ENCODE assay signal across 29 mouse cellular contexts in the genomic region with DNA sequence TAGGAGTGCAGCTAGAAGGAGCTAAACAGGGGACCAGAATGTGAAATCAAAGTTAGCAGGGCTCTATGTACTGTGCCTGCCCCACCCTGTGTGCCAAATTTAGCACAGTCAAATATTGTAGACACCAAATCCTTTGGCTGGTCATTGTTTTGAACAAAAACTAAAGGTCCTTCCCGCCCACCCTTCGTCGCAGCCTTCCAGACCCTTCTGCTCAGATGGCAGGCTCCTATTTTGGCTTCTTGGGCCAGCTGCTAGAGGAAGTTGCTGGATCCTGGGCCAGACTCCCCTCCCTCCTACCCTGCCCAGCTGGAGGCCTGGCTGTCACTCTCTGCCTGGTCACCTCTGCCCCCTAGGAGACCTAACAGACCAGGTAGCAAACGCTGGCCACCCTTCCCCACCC. TPM values are rescaled to one million over a fixed set of nuclear protein-coding genes. Genes with fewer than 3 reads are reported as not detected.
DNase-seq lines count a peak whose midpoint lies in the region; ATAC-seq and TF ChIP-seq lines count a peak whose summit lies in the region.
"Had no signal": no experiment of that assay in that cellular context is flagged by ENCODE, and none has a peak within 500 bp of the region (broad histone marks: within the 10 kb centered on the region; RNA-seq: fewer than 3 reads in every experiment).

No protein-coding gene starts in this region.

- no peaks in the 10 kb centered on the region for H3K9me3 ChIP-seq in limb, embryonic 13.5 days
- H3K9me3 ChIP-seq: embryonic facial prominence, embryonic 13.5 days; limb, embryonic 12.5 days; lung, embryonic 15.5 days; megakaryocyte, embryonic 14.5 days; midbrain, embryonic 12.5 days; neural tube, embryonic 13.5 days had no signal

- intact Hi-C loops in heart, adult 2 months (cut with DNase I), result loop anchor here (2.0 kb wide), 1 partner anchor 16 kb away; no protein-coding TSS in a partner anchor

- H3K27me3 ChIP-seq in heart, adult 2 months (ENCODE audit: control insufficient read depth, insufficient read depth, low read length), result no peaks in the 10 kb centered on the region
- no peaks in the 10 kb centered on the region for H3K27me3 ChIP-seq in kidney, adult 2 months (replicated peaks; ENCODE audit: control insufficient read depth, insufficient read depth, low read length)
- H3K27me3 ChIP-seq in limb, embryonic 13.5 days, result no peaks in the 10 kb centered on the region
- H3K27me3 ChIP-seq: embryonic facial prominence, embryonic 13.5 days; limb, embryonic 12.5 days; lung, embryonic 15.5 days; neural tube, embryonic 13.5 days had no signal

- H3K27ac ChIP-seq in heart, adult 2 months, result peak overlapping the region; percentile 80
- no peak overlapping the region for H3K27ac ChIP-seq in kidney, adult 2 months (ENCODE audit: insufficient read depth, low read depth, low read length)
- 0 out of 2 replicates have a peak overlapping the region, but pooled peaks have one; percentile 16 for H3K27ac ChIP-seq in limb, embryonic 13.5 days
- H3K27ac ChIP-seq: embryonic facial prominence, embryonic 13.5 days; limb, embryonic 12.5 days; lung, embryonic 15.5 days; midbrain, embryonic 12.5 days; neural tube, embryonic 13.5 days had no signal

- H3K4me3 ChIP-seq in heart, adult 2 months, result no peak overlapping the region
- no peak overlapping the region for H3K4me3 ChIP-seq in kidney, adult 2 months (ENCODE audit: insufficient read depth, low read depth, low read length)
- no peak overlapping the region for H3K4me3 ChIP-seq in limb, embryonic 13.5 days
- H3K4me3 ChIP-seq: embryonic facial prominence, embryonic 13.5 days; erythroblast, embryonic 14.5 days; limb, embryonic 12.5 days; lung, embryonic 15.5 days; megakaryocyte, embryonic 14.5 days; midbrain, embryonic 12.5 days; neural tube, embryonic 13.5 days had no signal

- ATAC-seq in cerebellum, adult (ENCODE audit: insufficient number of reproducible peaks, low FRiP score, low TSS enrichment), result no peak
- ATAC-seq in limb, embryonic 13.5 days (ENCODE audit: low FRiP score, low read depth), result no peak
- no peak for ATAC-seq in erythroblast, adult 5-6 weeks (replicated peaks; ENCODE audit: low FRiP score, poor library complexity, severe bottlenecking)
- ATAC-seq: activated CD4-positive, CD25-positive, alpha-beta regulatory T cell, adult 4 months; forebrain, postnatal 0 days; hindbrain, embryonic 16.5 days had no signal

- peak; percentile 6 for DNase-seq in cerebellum, adult 11 months
- DNase-seq in heart, adult 2 months, result peak; percentile 48 to 54
- no peak for DNase-seq in heart, postnatal 4 days
- peak; percentile 51 for DNase-seq in kidney, adult 2 months
- DNase-seq in kidney, adult 9 months, result no peak
- DNase-seq: adrenal gland, adult 2 months; adrenal gland, postnatal 36 days; cerebellum, postnatal 10 days; forebrain, postnatal 0 days; gastrocnemius, postnatal 10 days; kidney, adult 18-20 months; kidney, postnatal 10 days; layer of hippocampus, adult 9-11 months; lung, postnatal 4 days; retina, postnatal 1 day; right cerebral cortex, postnatal 14 days had no signal

- H3K79me2 ChIP-seq in heart, adult 2 months (replicated peaks; ENCODE audit: control insufficient read depth, insufficient read depth, low read length), result no peaks in the 10 kb centered on the region; the same call in 1 of the 2 replicates

- TF ChIP-seq POLR2A in heart, adult 2 months (IDR thresholded peaks at IDR 0.05; ENCODE audit: insufficient read depth, low read depth, low read length), result peak; percentile 28; the same call in 1 of the 2 replicates
- TF ChIP-seq POLR2A in kidney, adult 2 months (IDR thresholded peaks at IDR 0.05; ENCODE audit: low read depth, low read length), result no peak

- 34% methylated on average over 4 of the region's 4 CpGs for WGBS in heart, adult 2 months
- 63% methylated on average over 4 of the region's 4 CpGs for WGBS in kidney, adult 2 months
- WGBS in limb, embryonic 13.5 days, result 74% methylated on average over 4 of the region's 4 CpGs

- no peak overlapping the region for H3K4me2 ChIP-seq in limb, embryonic 13.5 days (replicated peaks)
- H3K4me2 ChIP-seq: embryonic facial prominence, embryonic 13.5 days; limb, embryonic 12.5 days; liver, embryonic 11.5 days; lung, embryonic 15.5 days; midbrain, embryonic 12.5 days; neural tube, embryonic 13.5 days had no signal

- TF ChIP-seq EP300 in heart, adult 2 months (IDR thresholded peaks at IDR 0.05; ENCODE audit: insufficient read depth, low read depth, low read length), result no peak

- 0 out of 2 replicates have a peak overlapping the region, but pooled peaks have one; percentile 35 for H3K9ac ChIP-seq in heart, adult 2 months (ENCODE audit: low read depth, low read length)
- H3K9ac ChIP-seq in limb, embryonic 13.5 days, result no peak overlapping the region
- H3K9ac ChIP-seq: embryonic facial prominence, embryonic 13.5 days; forebrain, postnatal 0 days; limb, embryonic 12.5 days; lung, embryonic 15.5 days; midbrain, embryonic 12.5 days; neural tube, embryonic 13.5 days had no signal

- peaks cover 41% of the 10 kb centered on the region for H3K4me1 ChIP-seq in heart, adult 2 months (ENCODE audit: control insufficient read depth, insufficient read depth, low read length)
- H3K4me1 ChIP-seq in kidney, adult 2 months (ENCODE audit: control insufficient read depth, insufficient read depth, low read length), result peaks cover 26% of the 10 kb centered on the region
- peaks cover 31% of the 10 kb centered on the region for H3K4me1 ChIP-seq in limb, embryonic 13.5 days

- peaks cover 14% of the 10 kb centered on the region for H3K36me3 ChIP-seq in heart, adult 2 months (ENCODE audit: control insufficient read depth, insufficient read depth, low read length)
- no peaks in the 10 kb centered on the region for H3K36me3 ChIP-seq in kidney, adult 2 months (ENCODE audit: control insufficient read depth, insufficient read depth, low read length)
- no peaks in the 10 kb centered on the region for H3K36me3 ChIP-seq in limb, embryonic 13.5 days
- H3K36me3 ChIP-seq: embryonic facial prominence, embryonic 13.5 days; limb, embryonic 12.5 days; lung, embryonic 15.5 days; midbrain, embryonic 12.5 days; neural tube, embryonic 13.5 days had no signal

- no peak for TF ChIP-seq CTCF in heart, adult 2 months (IDR thresholded peaks at IDR 0.05)
- no peak for TF ChIP-seq CTCF in kidney, adult 2 months (conservative IDR thresholded peaks at IDR 0.05; ENCODE audit: insufficient read depth, insufficient read length, low read depth, low read length)

RNA-seq across cellular contexts. Expression of gene Dab2ip, which starts 38.7 kb away (rescaled TPM):
- 10 to 100 TPM; 45.6 to 47.9 TPM for total RNA-seq in heart, adult 2 months (2021)
- polyA plus RNA-seq in heart, adult 2 months (2012; rRNA removed), result 34.5 and 37.5 TPM in 2 replicates
- 10 to 100 TPM; 54.6 to 55.2 TPM for total RNA-seq in heart, postnatal 4 days (2021)
- 32.9 and 42.9 TPM in 2 replicates for polyA plus RNA-seq in kidney, adult 2 months (2012; rRNA removed)
- 52.3 and 53.4 TPM in 2 replicates for polyA plus RNA-seq in limb, embryonic 13.5 days (2015; fragmentation: Nextera tagmentation; extraction: Ambion mirVana)
- 0.19 and 2.3 TPM in 2 replicates for total RNA-seq in erythroblast, adult 5-6 weeks (2015; ENCODE audit: low replicate concordance)
- total RNA-seq in erythroblast, adult 5-6 weeks (2017; ENCODE audit: low replicate concordance), result 1.4 and 2.2 TPM in 2 replicates

Comparison
In these comparisons a context has a peak if more than half of its experiments do, and no peak if none do; other contexts are left out.
1. DNase-seq: peak in cerebellum, adult 11 months (single experiment), heart, adult 2 months (2 of 2) and kidney, adult 2 months (single experiment); none in heart, postnatal 4 days (single experiment) and kidney, adult 9 months (single experiment).
2. RNA of gene Dab2ip, which starts 38.7 kb away (total RNA-seq): 54.6 to 55.2 TPM in heart, postnatal 4 days and 45.6 to 47.9 TPM in heart, adult 2 months; 0.19 to 2.3 TPM in erythroblast, adult 5-6 weeks; every median in the first group is over 10 times any median in the second.